Comparison of ENCODE assay signal across 20 mouse cellular contexts in genomic region chr8:35135630-35136029, GRCm38 (mm10).
"Had no signal": no experiment of that assay in that cellular context is flagged by ENCODE, and none has a peak within 500 bp of the region (broad histone marks: within the 10 kb centered on the region; RNA-seq: fewer than 3 reads in every experiment).

No protein-coding gene starts in this region.

- H3K9ac ChIP-seq: kidney, embryonic 15.5 days; limb, embryonic 12.5 days; limb, embryonic 15.5 days; liver, embryonic 12.5 days; liver, embryonic 15.5 days; lung, embryonic 15.5 days; midbrain, embryonic 12.5 days; stomach, embryonic 15.5 days had no signal

- H3K27me3 ChIP-seq: kidney, embryonic 15.5 days; limb, embryonic 12.5 days; limb, embryonic 15.5 days; liver, embryonic 12.5 days; liver, embryonic 15.5 days; lung, embryonic 15.5 days; midbrain, embryonic 12.5 days; stomach, embryonic 15.5 days had no signal

- H3K4me3 ChIP-seq: kidney, embryonic 15.5 days; limb, embryonic 12.5 days; limb, embryonic 15.5 days; liver, embryonic 12.5 days; liver, embryonic 15.5 days; lung, embryonic 15.5 days; midbrain, embryonic 12.5 days; stomach, embryonic 15.5 days had no signal

- H3K27ac ChIP-seq: kidney, embryonic 15.5 days; limb, embryonic 12.5 days; limb, embryonic 15.5 days; liver, embryonic 12.5 days; liver, embryonic 15.5 days; lung, embryonic 15.5 days; midbrain, embryonic 12.5 days; stomach, embryonic 15.5 days had no signal

- H3K4me1 ChIP-seq: kidney, embryonic 15.5 days; limb, embryonic 12.5 days; limb, embryonic 15.5 days; liver, embryonic 12.5 days; liver, embryonic 15.5 days; midbrain, embryonic 12.5 days; stomach, embryonic 15.5 days had no signal

- DNase-seq: kidney, adult 11 months; kidney, adult 8-10 months; kidney, postnatal 10 days; kidney, postnatal 36 days; left cerebral cortex, postnatal 4 days; lung, postnatal 10 days; lung, postnatal 4 days; right cerebral cortex, postnatal 14 days; spleen, adult 18-20 months; thymus, adult 18-20 months; thymus, postnatal 36 days had no signal

- H3K4me2 ChIP-seq: kidney, embryonic 15.5 days; limb, embryonic 12.5 days; limb, embryonic 15.5 days; liver, embryonic 12.5 days; liver, embryonic 15.5 days; lung, embryonic 15.5 days; midbrain, embryonic 12.5 days; stomach, embryonic 15.5 days had no signal

- ATAC-seq: liver, embryonic 12.5 days; midbrain, embryonic 16.5 days had no signal

- H3K9me3 ChIP-seq: kidney, embryonic 15.5 days; limb, embryonic 12.5 days; limb, embryonic 15.5 days; liver, embryonic 12.5 days; liver, embryonic 15.5 days; lung, embryonic 15.5 days; midbrain, embryonic 12.5 days; stomach, embryonic 15.5 days had no signal

- H3K36me3 ChIP-seq: kidney, embryonic 15.5 days; limb, embryonic 12.5 days; limb, embryonic 15.5 days; liver, embryonic 12.5 days; liver, embryonic 15.5 days; lung, embryonic 15.5 days; midbrain, embryonic 12.5 days; stomach, embryonic 15.5 days had no signal
